Mouse (Mus musculus) thymus, adult 2 months (tissue): ENCODE results near the gene Tyw5. TPM values are rescaled to one million over a fixed set of nuclear protein-coding genes. Genes with fewer than 3 reads are reported as not detected.

Experiments used
- DNase-seq: peaks from one replicate; pipeline ENCODE4 v3.0.0; 2021
- H3K27ac ChIP-seq: fragments of 200-500 bp; 2 replicates; pipeline ENCODE4 v1.5.1; 2012; ENCODE audit warnings: low read length, control low read depth; ENCODE audit not compliant: control insufficient read depth, insufficient read depth
- H3K27me3 ChIP-seq: fragments of 200-500 bp; 2 replicates; pipeline ENCODE4 v1.6.1; 2012; ENCODE audit warnings: mild to moderate bottlenecking, low read length, moderate library complexity, mixed read lengths; ENCODE audit not compliant: control insufficient read depth, insufficient read depth
- H3K36me3 ChIP-seq: fragments of 200-500 bp; 2 replicates; pipeline ENCODE4 v1.6.1; 2012; ENCODE audit warnings: mild to moderate bottlenecking, low read length, moderate library complexity; ENCODE audit not compliant: control insufficient read depth, insufficient read depth
- H3K4me1 ChIP-seq: fragments of 200-500 bp; replicated peaks from 2 replicates; pipeline ENCODE4 v1.6.1; 2012; ENCODE audit warnings: low read length; ENCODE audit not compliant: control insufficient read depth, insufficient read depth
- H3K4me3 ChIP-seq: fragments of 200-500 bp; 2 replicates; pipeline ENCODE4 v1.5.1; 2012; ENCODE audit warnings: mild to moderate bottlenecking, low read length, control low read depth, moderate library complexity; ENCODE audit not compliant: control insufficient read depth, insufficient read depth
- CTCF ChIP-seq: fragments of 200-500 bp; IDR thresholded peaks from 2 replicates; pipeline ENCODE4 v1.5.1; 2012; ENCODE audit warnings: mild to moderate bottlenecking, control low read depth, low read length, moderate library complexity, borderline replicate concordance; ENCODE audit not compliant: control insufficient read depth, poor library complexity, insufficient read depth; ENCODE audit errors: extremely low read depth
- POLR2A ChIP-seq: fragments of 200-500 bp; IDR thresholded peaks from 2 replicates; pipeline ENCODE4 v1.6.1; 2012; ENCODE audit warnings: mild to moderate bottlenecking, low read length, control low read depth, moderate library complexity; ENCODE audit not compliant: control insufficient read depth, poor library complexity, insufficient read depth; ENCODE audit errors: extremely low read depth
- WGBS: fragments of 180-500 bp; shearing (Covaris S2); methylation state at CpG from one replicate; pipeline ENCODE4 v1.1.7; 2018; 5-methylcytosine and 5-hydroxymethylcytosine counted together
- polyA plus RNA-seq: library from polyadenylated mRNA; depleted of rRNA; stranded (reverse); fragments of >200 nt; gene quantifications from 2 replicates; pipeline ENCODE4 v1.2.3, GENCODE M21; 2012

Gene Tyw5
- polyA plus RNA-seq, 1 experiment, result 8.5 TPM

DNA sequence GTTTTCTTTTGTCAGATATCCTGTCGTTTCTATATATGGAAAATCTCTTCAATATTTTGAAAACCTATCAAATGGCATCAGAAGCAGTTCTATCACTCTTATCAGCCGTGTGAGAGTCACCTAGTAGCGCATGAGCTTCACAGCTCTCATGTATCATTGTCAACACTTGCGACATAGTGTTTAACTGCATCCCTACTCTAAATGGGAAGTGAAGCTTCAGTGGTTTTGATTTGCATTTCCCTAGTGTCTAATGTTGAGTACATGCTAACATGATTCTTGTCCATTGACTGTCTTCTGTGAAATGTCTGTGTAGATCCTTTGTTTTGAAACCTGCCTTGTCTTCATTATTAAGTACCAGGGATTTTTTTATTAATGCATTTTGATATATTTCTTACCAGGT is 36.5 kb downstream of the Tyw5 start:
- DNase-seq, result no peak
- WGBS, result 77% methylated on average over 4 of the region's 4 CpGs
- H3K27me3 ChIP-seq, result no peaks in the 10 kb centered on the region
- no peak for TF ChIP-seq CTCF
- TF ChIP-seq POLR2A, result no peak
- H3K4me1 ChIP-seq, result no peaks in the 10 kb centered on the region
- H3K4me3 ChIP-seq, result no peak overlapping the region
- no peak overlapping the region for H3K27ac ChIP-seq
- H3K36me3 ChIP-seq, result no peaks in the 10 kb centered on the region

DNA sequence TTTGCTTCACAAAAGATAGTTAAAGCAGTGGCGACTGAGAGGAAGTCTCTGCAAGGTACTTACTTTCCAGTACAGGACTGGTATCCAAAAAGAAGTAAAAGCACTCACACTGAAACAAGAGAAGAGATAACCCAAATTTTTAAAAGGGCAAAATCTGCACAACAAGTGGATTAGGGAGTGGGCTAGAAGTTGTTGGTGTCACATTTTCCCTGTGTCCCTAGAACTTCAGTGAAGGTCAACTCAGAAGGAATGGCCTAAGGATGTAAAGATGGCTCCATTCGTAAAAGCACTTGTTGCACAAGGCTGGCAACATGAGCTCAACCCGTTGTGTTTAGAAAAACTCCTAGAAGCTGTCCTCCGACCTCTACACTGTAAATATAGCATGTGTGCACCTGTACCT is 37.8 kb downstream of the Tyw5 start:
- Histone ChIP-seq H3K27ac (no peak overlapping the region), H3K4me3 (no peak overlapping the region), H3K27me3 (no peaks in the 10 kb centered on the region), H3K36me3 (no peaks in the 10 kb centered on the region), H3K4me1 (no peaks in the 10 kb centered on the region)
- 93% methylated on average over 4 of the region's 4 CpGs for WGBS
- TF ChIP-seq CTCF (no peak), POLR2A (no peak)
- DNase-seq, result no peak

DNA sequence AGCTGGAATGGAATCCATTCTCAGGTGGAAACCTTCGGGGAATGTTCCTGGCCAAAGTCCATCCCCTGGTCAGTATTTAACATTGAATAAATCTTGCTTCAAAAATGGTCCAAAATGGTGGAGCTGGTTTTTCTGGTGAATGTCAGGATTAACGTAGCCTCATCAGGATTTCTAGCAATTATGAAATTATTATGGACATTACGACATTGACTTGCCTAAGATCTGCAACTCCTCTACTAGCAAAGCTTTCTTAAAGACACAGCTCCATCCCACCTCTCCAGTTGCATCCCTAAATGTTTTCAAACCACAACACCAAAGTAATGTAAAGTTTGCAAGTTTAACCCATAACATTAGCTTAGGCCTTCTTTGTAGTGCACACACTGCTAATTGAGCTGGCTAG is 39.5 kb downstream of the Tyw5 start:
- no peak for TF ChIP-seq CTCF
- no peak for TF ChIP-seq POLR2A
- Histone ChIP-seq H3K27ac (no peak overlapping the region), H3K36me3 (no peaks in the 10 kb centered on the region), H3K4me1 (no peaks in the 10 kb centered on the region), H3K27me3 (no peaks in the 10 kb centered on the region), H3K4me3 (no peak overlapping the region)
- 97% methylated on average over 3 of the region's 3 CpGs for WGBS
- DNase-seq, result no peak

DNA sequence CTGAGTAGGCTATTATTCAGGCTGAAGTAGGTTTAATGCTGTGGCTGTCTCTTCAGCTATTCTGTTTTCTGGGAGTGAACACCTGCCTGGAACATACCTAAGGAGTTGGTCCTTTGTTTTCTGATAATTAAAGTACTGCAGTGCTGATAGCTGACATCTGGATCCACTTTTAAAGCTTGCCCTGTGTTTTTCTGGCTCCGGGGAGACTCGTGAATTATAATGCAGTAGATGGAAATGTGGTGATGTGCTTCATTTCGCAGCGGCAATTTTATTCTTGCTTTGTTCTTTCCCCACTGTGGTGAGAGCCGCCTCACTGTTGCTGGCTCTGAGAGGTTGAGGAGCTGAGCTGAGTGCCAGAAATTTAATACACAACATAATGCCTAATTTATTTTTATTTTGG is 48.4 kb downstream of the Tyw5 start:
- Histone ChIP-seq H3K4me1 (no peaks in the 10 kb centered on the region), H3K4me3 (no peak overlapping the region), H3K27ac (no peak overlapping the region), H3K36me3 (no peaks in the 10 kb centered on the region), H3K27me3 (no peaks in the 10 kb centered on the region)
- 96% methylated on average over 5 of the region's 5 CpGs for WGBS
- TF ChIP-seq CTCF (no peak), POLR2A (no peak)
- DNase-seq, result no peak

DNA sequence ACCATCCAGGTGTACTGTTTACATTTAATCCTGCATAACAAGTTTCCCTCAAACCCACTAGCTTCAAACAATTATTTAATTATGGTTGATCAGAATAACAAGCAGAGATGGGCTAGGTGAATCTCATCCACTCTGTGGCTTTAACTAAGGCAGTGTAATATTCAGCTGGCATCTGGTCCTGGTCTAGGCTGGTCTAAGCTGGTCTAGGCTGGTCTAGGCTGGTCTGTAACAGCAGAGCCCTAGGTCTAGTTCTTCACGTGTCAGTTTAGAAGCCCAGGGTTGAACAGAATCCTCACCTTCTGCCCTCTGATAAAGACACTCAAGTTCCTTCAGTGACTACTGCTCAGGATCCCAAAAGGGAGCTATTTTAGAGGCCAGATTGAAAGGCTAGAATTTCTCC is 55.0 kb downstream of the Tyw5 start:
- WGBS, result 91% methylated on average over 1 of the region's 1 CpGs
- H3K27me3 ChIP-seq, result no peaks in the 10 kb centered on the region
- TF ChIP-seq POLR2A, result no peak
- TF ChIP-seq CTCF, result no peak
- H3K4me1 ChIP-seq, result no peaks in the 10 kb centered on the region
- H3K4me3 ChIP-seq, result no peak overlapping the region
- H3K36me3 ChIP-seq, result no peaks in the 10 kb centered on the region
- H3K27ac ChIP-seq, result no peak overlapping the region
- DNase-seq, result no peak

DNA sequence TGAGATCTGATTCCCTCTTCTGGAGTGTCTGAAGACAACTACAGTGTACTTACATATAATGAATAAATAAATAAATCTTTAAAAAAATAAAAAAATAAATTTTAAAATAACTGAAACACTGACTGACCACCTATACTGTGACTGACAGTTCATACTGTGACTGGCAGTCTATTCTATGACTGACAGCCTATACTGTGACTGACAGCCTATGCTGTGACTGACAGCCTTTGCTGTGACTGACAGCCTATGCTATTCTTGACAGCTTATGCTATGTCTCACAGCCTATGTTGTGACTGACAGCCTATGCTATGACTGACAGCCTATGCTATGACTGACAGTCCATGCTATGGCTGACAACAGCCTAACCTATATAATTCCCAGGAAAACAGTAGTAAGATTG is 59.4 kb downstream of the Tyw5 start:
- Histone ChIP-seq H3K27me3 (no peaks in the 10 kb centered on the region), H3K27ac (no peak overlapping the region), H3K4me3 (no peak overlapping the region), H3K4me1 (no peaks in the 10 kb centered on the region), H3K36me3 (no peaks in the 10 kb centered on the region)
- no peak for DNase-seq
- TF ChIP-seq POLR2A, result no peak
- no peak for TF ChIP-seq CTCF

DNA sequence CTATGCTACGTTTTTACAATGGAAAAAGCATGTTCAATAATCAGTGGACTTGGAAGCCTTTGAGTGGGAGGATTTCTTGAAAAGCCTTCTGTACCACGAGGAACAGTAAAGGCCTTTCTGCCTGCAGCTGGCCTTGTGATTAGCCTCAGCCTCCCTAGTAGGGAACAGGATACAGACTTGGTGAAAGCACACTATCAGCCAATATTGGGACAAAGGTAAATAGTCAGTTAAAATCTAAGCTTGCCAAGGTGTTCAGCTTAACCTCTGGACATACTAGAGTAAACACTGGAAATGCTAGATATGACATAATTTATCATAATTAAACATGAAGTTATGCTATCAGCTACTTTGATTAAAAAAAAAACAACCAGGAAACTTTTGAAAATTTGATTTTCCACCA is 65.7 kb downstream of the Tyw5 start:
- Histone ChIP-seq H3K36me3 (no peaks in the 10 kb centered on the region), H3K4me1 (no peaks in the 10 kb centered on the region), H3K4me3 (no peak overlapping the region), H3K27me3 (no peaks in the 10 kb centered on the region), H3K27ac (no peak overlapping the region)
- TF ChIP-seq POLR2A (no peak), CTCF (no peak)
- WGBS, result 75% methylated on average over 2 of the region's 2 CpGs
- no peak for DNase-seq
